Mouse (Mus musculus) testis, adult 2 months (tissue): Measurements from ENCODE around the gene Ralgapa2. TPM values are rescaled to one million over a fixed set of nuclear protein-coding genes. Genes with fewer than 3 reads are reported as not detected.

Source experiments
- H3K27ac ChIP-seq: fragments of 200-500 bp; 2 replicates; pipeline ENCODE4 v1.5.1; 2012; ENCODE audit warnings: low read depth, low read length; ENCODE audit not compliant: control insufficient read depth, insufficient read depth
- H3K27me3 ChIP-seq: fragments of 200-500 bp; 2 replicates; pipeline ENCODE4 v1.6.1; 2012; ENCODE audit warnings: mild to moderate bottlenecking, low read length, moderate library complexity; ENCODE audit not compliant: control insufficient read depth, insufficient read depth
- H3K36me3 ChIP-seq: fragments of 200-500 bp; 2 replicates; pipeline ENCODE4 v1.6.1; 2012; ENCODE audit warnings: mild to moderate bottlenecking, low read length; ENCODE audit not compliant: control insufficient read depth, insufficient read depth
- H3K4me1 ChIP-seq: fragments of 200-500 bp; 2 replicates; pipeline ENCODE4 v1.6.1; 2012; ENCODE audit warnings: low read length; ENCODE audit not compliant: control insufficient read depth, insufficient read depth
- H3K4me3 ChIP-seq: fragments of 200-500 bp; 2 replicates; pipeline ENCODE4 v1.5.1; 2012; ENCODE audit warnings: low read depth, mild to moderate bottlenecking, low read length, moderate library complexity, mixed read lengths; ENCODE audit not compliant: control insufficient read depth
- CTCF ChIP-seq: fragments of 200-500 bp; IDR thresholded peaks from 2 replicates; pipeline ENCODE4 v1.5.1; 2012; ENCODE audit warnings: low read depth, mild to moderate bottlenecking, inconsistent platforms, low read length, moderate library complexity; ENCODE audit not compliant: control insufficient read depth, insufficient read depth, insufficient replicate concordance
- POLR2A ChIP-seq: fragments of 200-500 bp; IDR thresholded peaks from 2 replicates; pipeline ENCODE4 v1.6.1; 2012; ENCODE audit warnings: low read depth, mild to moderate bottlenecking, inconsistent platforms, low read length, moderate library complexity; ENCODE audit not compliant: control insufficient read depth
- polyA plus RNA-seq: library from polyadenylated mRNA; depleted of rRNA; stranded (reverse); fragments of >200 nt; gene quantifications from 2 replicates; pipeline ENCODE4 v1.2.3, GENCODE M21; 2012

Gene Ralgapa2
- polyA plus RNA-seq, 1 experiment, result 8.8 TPM

DNA sequence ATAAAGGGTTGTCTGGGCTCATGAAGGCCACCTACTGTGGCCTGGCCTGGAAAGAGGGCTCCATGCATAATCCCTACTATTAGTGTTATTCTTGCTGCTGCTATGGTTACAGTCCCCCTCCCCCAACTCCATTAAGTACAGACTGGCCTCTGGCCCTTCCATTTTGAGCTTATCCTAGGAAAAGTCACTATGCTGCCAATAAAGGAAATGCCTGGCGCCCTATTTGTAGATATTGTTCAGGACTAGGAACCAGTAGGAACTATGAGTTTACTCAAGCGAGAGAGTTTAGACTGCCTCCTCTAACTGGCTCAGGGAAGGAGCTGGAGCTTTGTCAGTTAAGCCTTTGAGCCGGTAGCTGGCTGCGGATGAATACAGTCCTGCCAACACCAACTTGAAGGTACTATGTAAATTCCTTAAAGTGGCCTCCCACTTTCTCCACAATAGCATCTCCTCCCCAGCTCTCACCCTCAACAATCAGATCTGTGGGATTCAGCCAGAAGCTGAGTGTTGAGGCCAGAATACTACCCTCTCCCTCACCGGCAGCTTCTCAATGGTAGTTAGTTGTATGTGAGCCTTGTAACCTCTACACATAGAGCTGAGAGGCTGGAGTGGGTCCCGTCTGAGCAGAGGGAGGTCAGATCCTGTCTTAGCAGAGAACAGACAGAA lies 37.1 kb upstream of the Ralgapa2 start:
- H3K27me3 ChIP-seq, result no peaks in the 10 kb centered on the region
- H3K4me1 ChIP-seq, result no peaks in the 10 kb centered on the region
- H3K4me3 ChIP-seq, result no peak overlapping the region
- TF ChIP-seq POLR2A, result no peak
- no peak for TF ChIP-seq CTCF
- H3K27ac ChIP-seq, result no peak overlapping the region
- no peaks in the 10 kb centered on the region for H3K36me3 ChIP-seq

DNA sequence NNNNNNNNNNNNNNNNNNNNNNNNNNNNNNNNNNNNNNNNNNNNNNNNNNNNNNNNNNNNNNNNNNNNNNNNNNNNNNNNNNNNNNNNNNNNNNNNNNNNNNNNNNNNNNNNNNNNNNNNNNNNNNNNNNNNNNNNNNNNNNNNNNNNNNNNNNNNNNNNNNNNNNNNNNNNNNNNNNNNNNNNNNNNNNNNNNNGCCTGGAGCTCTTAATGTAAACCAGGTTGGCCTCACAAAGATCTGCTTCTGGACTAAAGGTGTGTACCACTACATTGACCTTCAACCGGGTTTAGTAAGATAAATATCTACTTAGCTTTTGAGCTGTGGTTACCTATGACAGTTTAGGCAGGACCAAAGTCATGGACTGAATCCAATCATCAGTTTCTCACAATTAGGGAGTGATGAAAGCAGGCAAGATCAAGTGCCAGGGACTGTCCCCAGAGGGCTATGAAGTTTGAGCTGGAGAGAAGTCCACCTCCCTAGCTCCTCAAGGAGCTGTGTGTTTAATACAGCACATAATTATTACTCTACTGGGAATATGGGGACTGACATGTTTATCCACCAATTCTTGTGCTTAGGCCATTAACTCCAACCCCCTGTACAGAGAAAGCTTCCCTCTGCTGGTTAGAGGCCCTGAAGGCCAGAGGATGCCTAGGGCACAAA lies 32.1 kb upstream of the Ralgapa2 start:
- Histone ChIP-seq H3K27ac (no peak overlapping the region), H3K36me3 (no peaks in the 10 kb centered on the region), H3K4me1 (no peaks in the 10 kb centered on the region), H3K4me3 (no peak overlapping the region), H3K27me3 (no peaks in the 10 kb centered on the region)
- no peak for TF ChIP-seq POLR2A
- no peak for TF ChIP-seq CTCF

DNA sequence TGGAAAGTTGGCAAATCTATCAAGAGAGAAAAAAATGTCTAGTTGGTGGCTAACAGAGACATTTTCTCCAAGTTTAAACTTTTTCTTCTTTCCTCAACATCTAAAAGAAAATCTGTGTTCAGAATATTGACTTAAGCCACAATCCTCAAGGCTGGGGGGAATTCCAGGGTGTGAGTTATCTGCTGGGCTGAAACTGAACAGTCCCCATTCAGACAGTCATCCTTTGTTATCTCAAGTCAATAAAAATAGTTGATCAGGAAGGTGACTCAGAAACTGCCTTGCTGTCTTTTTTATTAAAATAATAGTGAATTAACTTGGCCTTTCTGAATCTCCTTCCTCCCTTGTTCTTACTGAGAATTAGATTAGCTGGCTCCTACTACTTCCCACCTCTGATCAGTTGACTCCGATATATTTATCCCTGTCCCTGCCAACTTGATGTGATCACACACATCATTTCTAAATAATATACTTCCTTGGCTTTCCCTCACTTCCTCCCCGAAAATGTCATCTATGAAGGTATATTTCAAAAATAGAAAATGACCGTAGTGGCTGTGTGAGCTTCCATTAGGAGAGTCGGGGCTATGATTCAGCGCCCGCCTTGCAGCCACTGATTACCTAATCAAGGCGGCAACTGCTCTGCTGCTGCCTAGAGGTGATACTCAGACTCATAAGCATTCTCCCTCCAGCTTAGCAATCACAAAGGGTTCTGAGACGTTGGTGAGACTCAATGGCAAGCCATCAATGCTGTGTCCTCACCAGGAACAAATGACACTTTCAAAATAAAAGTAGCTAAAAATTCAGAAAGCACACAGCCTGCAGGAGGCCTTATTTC lies 21.2 kb upstream of the Ralgapa2 start:
- TF ChIP-seq CTCF, result no peak
- no peak for TF ChIP-seq POLR2A
- Histone ChIP-seq H3K36me3 (no peaks in the 10 kb centered on the region), H3K27me3 (no peaks in the 10 kb centered on the region), H3K4me1 (no peaks in the 10 kb centered on the region), H3K27ac (no peak overlapping the region), H3K4me3 (no peak overlapping the region)

DNA sequence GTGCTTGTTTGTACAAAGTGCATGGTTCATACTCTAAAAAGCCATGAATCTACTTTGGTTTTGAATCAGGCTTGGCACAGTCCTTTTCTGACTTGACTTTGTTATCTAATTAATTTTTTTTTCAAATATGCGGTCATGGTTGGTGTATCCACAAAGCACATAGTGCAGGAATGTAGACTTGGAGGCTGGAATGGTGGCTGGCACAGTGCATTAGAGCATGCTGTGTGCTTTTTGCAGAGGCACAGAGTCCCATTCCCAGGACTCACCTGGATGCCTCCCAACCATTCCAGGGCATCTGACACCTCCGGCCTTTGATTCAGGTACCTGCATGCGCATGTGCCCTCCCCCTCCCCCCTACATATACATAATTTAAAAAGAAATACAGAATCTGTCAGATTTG lies 20.3 kb upstream of the Ralgapa2 start:
- Histone ChIP-seq H3K27me3 (no peaks in the 10 kb centered on the region), H3K4me1 (no peaks in the 10 kb centered on the region), H3K36me3 (no peaks in the 10 kb centered on the region), H3K27ac (no peak overlapping the region), H3K4me3 (no peak overlapping the region)
- TF ChIP-seq CTCF, result no peak
- no peak for TF ChIP-seq POLR2A

DNA sequence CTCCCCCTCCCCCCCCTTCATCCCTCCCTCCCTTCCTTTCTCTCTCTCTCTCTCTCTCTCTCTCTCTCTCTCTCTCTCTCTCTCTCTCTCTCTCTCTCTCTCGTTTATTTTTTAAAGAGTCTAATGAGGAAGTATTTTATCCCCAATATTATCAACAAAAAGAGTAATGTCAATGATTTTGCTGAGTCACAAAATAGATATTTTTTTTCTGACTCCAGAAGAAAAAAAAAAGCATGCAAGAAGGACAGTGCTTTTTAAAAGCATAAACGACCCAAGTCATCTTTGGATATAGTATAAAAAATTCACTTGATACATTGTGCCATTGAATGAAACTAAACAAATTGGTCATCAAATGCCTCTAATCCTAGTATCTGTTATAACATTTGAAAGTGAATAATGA lies 13.3 kb upstream of the Ralgapa2 start:
- H3K27me3 ChIP-seq, result no peaks in the 10 kb centered on the region
- TF ChIP-seq POLR2A (no peak), CTCF (no peak)
- no peak overlapping the region for H3K4me3 ChIP-seq
- no peak overlapping the region for H3K27ac ChIP-seq
- H3K36me3 ChIP-seq, result no peaks in the 10 kb centered on the region
- H3K4me1 ChIP-seq, result no peaks in the 10 kb centered on the region

DNA sequence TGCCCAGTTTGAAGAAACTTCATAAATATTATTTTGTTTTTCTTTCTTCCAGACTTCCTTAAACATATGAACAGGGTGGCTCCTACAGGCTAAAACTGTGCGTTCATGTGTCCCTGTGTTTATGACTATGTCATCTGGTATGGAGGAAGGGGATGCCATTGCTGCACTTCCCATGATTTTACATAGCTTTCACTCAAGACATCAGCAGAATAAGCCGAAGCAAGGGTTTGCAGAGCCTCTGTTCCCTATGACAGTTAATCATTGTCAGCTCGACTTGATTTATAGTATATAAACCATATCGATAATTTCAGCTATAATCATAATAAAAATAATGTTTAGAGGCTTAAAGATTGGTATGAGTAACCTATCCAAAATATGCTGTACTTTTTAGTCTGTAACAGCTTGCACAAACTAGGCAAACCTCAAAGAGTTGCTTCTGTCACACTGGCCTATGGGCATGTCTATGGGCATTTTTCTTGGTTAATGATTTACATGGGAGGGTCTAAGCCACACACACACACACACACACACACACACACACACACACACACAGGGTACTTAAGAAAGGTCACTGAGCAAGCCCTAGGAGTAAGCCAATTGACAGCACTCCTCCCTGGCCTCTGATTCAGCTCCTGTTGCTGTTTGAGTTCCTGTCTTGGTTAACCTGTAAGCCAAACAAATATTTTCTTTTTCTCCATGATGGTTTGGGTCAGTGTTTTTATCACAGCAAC lies 12.7 kb upstream of the Ralgapa2 start:
- no peaks in the 10 kb centered on the region for H3K4me1 ChIP-seq
- H3K27me3 ChIP-seq, result no peaks in the 10 kb centered on the region
- no peak overlapping the region for H3K4me3 ChIP-seq
- H3K36me3 ChIP-seq, result no peaks in the 10 kb centered on the region
- no peak overlapping the region for H3K27ac ChIP-seq
- TF ChIP-seq POLR2A, result no peak
- no peak for TF ChIP-seq CTCF
